Mouse (Mus musculus) limb, embryonic 11.5 days (tissue): ENCODE data around the gene Acp6. TPM values are rescaled to one million over a fixed set of nuclear protein-coding genes. Genes with fewer than 3 reads are reported as not detected.
"Not testable (repeated sequence)": the region's sequence is repeated elsewhere in the genome, so short reads cannot be mapped to it uniquely, and the experiment has no call there.

Experiments
- ATAC-seq: fragments of 200-750 bp; cut with Nextera tagmentation; 2 replicates; pipeline ENCODE4 v1.8.0; 2017; ENCODE audit warnings: low read depth; ENCODE audit not compliant: insufficient number of reproducible peaks, low FRiP score, low TSS enrichment
- DNase-seq: peaks from one replicate; pipeline ENCODE4 v3.0.0-alpha.2; 2015; ENCODE audit warnings: low spot score
- H3K27ac ChIP-seq: fragments of 300-500 bp; sonication (generic); replicated peaks from 2 replicates; pipeline ENCODE4 v1.5.1; 2014; ENCODE audit warnings: low read depth, mild to moderate bottlenecking, low read length
- H3K27me3 ChIP-seq: fragments of 300-500 bp; sonication (generic); 2 replicates; pipeline ENCODE4 v1.6.1; 2014; ENCODE audit warnings: mild to moderate bottlenecking, low read length, mixed read lengths; ENCODE audit not compliant: control insufficient read depth, insufficient read depth
- H3K36me3 ChIP-seq: fragments of 300-500 bp; sonication (generic); 2 replicates; pipeline ENCODE4 v1.6.1; 2014; ENCODE audit warnings: mild to moderate bottlenecking, low read length, moderate library complexity, mixed read lengths; ENCODE audit not compliant: control insufficient read depth, insufficient read depth
- H3K4me1 ChIP-seq: fragments of 300-500 bp; sonication (generic); 2 replicates; pipeline ENCODE4 v1.6.1; 2014; ENCODE audit warnings: low read length, mixed read lengths; ENCODE audit not compliant: control insufficient read depth, insufficient read depth
- H3K4me2 ChIP-seq: fragments of 300-500 bp; sonication (generic); 2 replicates; pipeline ENCODE4 v1.6.1; 2014; ENCODE audit warnings: low read depth, mild to moderate bottlenecking, moderate library complexity; ENCODE audit not compliant: severe bottlenecking
- H3K4me3 ChIP-seq: fragments of 300-500 bp; sonication (generic); 2 replicates; pipeline ENCODE4 v1.5.1; 2014; ENCODE audit warnings: low read depth, low read length
- H3K9ac ChIP-seq: fragments of 300-500 bp; sonication (generic); 2 replicates; pipeline ENCODE4 v1.6.1; 2014; ENCODE audit warnings: mild to moderate bottlenecking, low read length
- H3K9me3 ChIP-seq: fragments of 300-500 bp; sonication (generic); 2 replicates; pipeline ENCODE4 v1.6.1; 2016; ENCODE audit warnings: low read length; ENCODE audit not compliant: control insufficient read depth
- WGBS: fragments of 180-500 bp; shearing (Covaris S2); extraction: QIAGEN DNeasy Blood & Tissue Kit; methylation state at CpG from one replicate; pipeline ENCODE4 v1.1.7; 2014; 5-methylcytosine and 5-hydroxymethylcytosine counted together
- polyA plus RNA-seq: library from polyadenylated mRNA; unstranded; fragments of >200 nt; fragmentation: Nextera tagmentation; extraction: Ambion mirVana; gene quantifications from 2 replicates; pipeline ENCODE4 v1.2.1, GENCODE M21; 2014

The Acp6 gene
- polyA plus RNA-seq: 33.5 and 36.6 TPM in 2 replicates

GRCm38 (mm10) chr3:97158611-97159508 lies at the start of gene Acp6:
Gene Acp6 (plus strand): TSS chr3:97158777.
- peak; percentile 93 for ATAC-seq

GRCm38 (mm10) chr3:97117511-97117910 lies 41.1 kb upstream of the Acp6 start:
- Histone ChIP-seq H3K27me3 (no peaks in the 10 kb centered on the region), H3K4me1 (no peaks in the 10 kb centered on the region), H3K4me2 (no peak overlapping the region), H3K9me3 (no peaks in the 10 kb centered on the region), H3K9ac (no peak overlapping the region), H3K4me3 (no peak overlapping the region), H3K27ac (no peak overlapping the region), H3K36me3 (no peaks in the 10 kb centered on the region)
- 90% methylated on average over 6 of the region's 6 CpGs for WGBS
- ATAC-seq: no peak
- no peak for DNase-seq

More at GRCm38 (mm10) chr3:97158611-97159508, at the start of gene Acp6:
- DNase-seq: peak; percentile 93
- WGBS: under 1% methylated on average over 54 of the region's 54 CpGs
- no peaks in the 10 kb centered on the region for H3K36me3 ChIP-seq
- H3K9me3 ChIP-seq: no peaks in the 10 kb centered on the region
- no peaks in the 10 kb centered on the region for H3K27me3 ChIP-seq
- peak within 1 kb of the TSS; percentile 47; the same call in 1 of the 2 replicates for H3K27ac ChIP-seq
- peak within 1 kb of the TSS; percentile 80 for H3K4me3 ChIP-seq
- H3K9ac ChIP-seq: peak within 1 kb of the TSS; percentile 78
- peak within 1 kb of the TSS; percentile 89 for H3K4me2 ChIP-seq
- H3K4me1 ChIP-seq: 0 out of 2 replicates have a peak, but pooled peaks cover 5% of the 10 kb centered on the region

- no peaks in the 10 kb centered on the region for H3K36me3 ChIP-seq
- no peak for DNase-seq
- H3K9ac ChIP-seq: no peak overlapping the region
- H3K9me3 ChIP-seq: no peaks in the 10 kb centered on the region
- no peaks in the 10 kb centered on the region for H3K4me1 ChIP-seq
- H3K4me3 ChIP-seq: no peak overlapping the region
- no peak for ATAC-seq
- no peaks in the 10 kb centered on the region for H3K27me3 ChIP-seq
- no peak overlapping the region for H3K27ac ChIP-seq
- 55% methylated on average over 12 of the region's 12 CpGs for WGBS
- H3K4me2 ChIP-seq: no peak overlapping the region
Measured at GRCm38 (mm10) chr3:97118313-97118712, 40.3 kb upstream of the Acp6 start.

GRCm38 (mm10) chr3:97124193-97124592 lies 34.4 kb upstream of the Acp6 start:
- no peak overlapping the region for H3K27ac ChIP-seq
- 48% methylated on average over 7 of the region's 7 CpGs for WGBS
- no peaks in the 10 kb centered on the region for H3K9me3 ChIP-seq
- no peak overlapping the region for H3K4me3 ChIP-seq
- no peaks in the 10 kb centered on the region for H3K27me3 ChIP-seq
- ATAC-seq: no peak
- DNase-seq: peak; percentile 49
- H3K4me2 ChIP-seq: no peak overlapping the region
- no peaks in the 10 kb centered on the region for H3K36me3 ChIP-seq
- no peak overlapping the region for H3K9ac ChIP-seq
- no peaks in the 10 kb centered on the region for H3K4me1 ChIP-seq

- H3K36me3 ChIP-seq: no peaks in the 10 kb centered on the region
- 86% methylated on average over 4 of the region's 4 CpGs for WGBS
- H3K27ac ChIP-seq: no peak overlapping the region
- no peak for ATAC-seq
- no peaks in the 10 kb centered on the region for H3K4me1 ChIP-seq
- no peaks in the 10 kb centered on the region for H3K27me3 ChIP-seq
- H3K9ac ChIP-seq: no peak overlapping the region
- no peak overlapping the region for H3K4me2 ChIP-seq
- no peak overlapping the region for H3K4me3 ChIP-seq
- H3K9me3 ChIP-seq: no peaks in the 10 kb centered on the region
- no peak for DNase-seq
Measured at GRCm38 (mm10) chr3:97129410-97129809, 29.2 kb upstream of the Acp6 start.

- not testable (repeated sequence) for H3K4me1 ChIP-seq, H3K27ac ChIP-seq, H3K4me3 ChIP-seq, H3K9ac ChIP-seq, H3K9me3 ChIP-seq, H3K27me3 ChIP-seq, DNase-seq, H3K4me2 ChIP-seq, H3K36me3 ChIP-seq, ATAC-seq
- 66% methylated on average over 1 of the region's 1 CpGs for WGBS
Measured at GRCm38 (mm10) chr3:97137666-97138065, 20.9 kb upstream of the Acp6 start.

- Histone ChIP-seq H3K9ac (no peak overlapping the region), H3K4me3 (no peak overlapping the region), H3K27me3 (no peaks in the 10 kb centered on the region), H3K4me2 (no peak overlapping the region), H3K9me3 (no peaks in the 10 kb centered on the region), H3K36me3 (no peaks in the 10 kb centered on the region), H3K4me1 (no peaks in the 10 kb centered on the region), H3K27ac (no peak overlapping the region)
- no peak for DNase-seq
- 70% methylated on average over 2 of the region's 2 CpGs for WGBS
- no peak for ATAC-seq
Measured at GRCm38 (mm10) chr3:97151092-97151491, 7.5 kb upstream of the Acp6 start.

GRCm38 (mm10) chr3:97156431-97156830 lies 2.1 kb upstream of the Acp6 start:
- H3K27ac ChIP-seq: no peak overlapping the region
- no peak overlapping the region for H3K4me3 ChIP-seq
- 0 out of 2 replicates have a peak, but pooled peaks cover 5% of the 10 kb centered on the region for H3K4me1 ChIP-seq
- no peaks in the 10 kb centered on the region for H3K27me3 ChIP-seq
- 87% methylated on average over 6 of the region's 6 CpGs for WGBS
- no peaks in the 10 kb centered on the region for H3K36me3 ChIP-seq
- H3K4me2 ChIP-seq: no peak overlapping the region
- DNase-seq (no peak), ATAC-seq (no peak)
- H3K9ac ChIP-seq: no peak overlapping the region
- H3K9me3 ChIP-seq: no peaks in the 10 kb centered on the region
